Mouse (Mus musculus): Measurements from ENCODE around the gene Ptpn6. TPM values are rescaled to one million over a fixed set of nuclear protein-coding genes. Genes with fewer than 3 reads are reported as not detected.

Gene Ptpn6
- polyA plus RNA-seq, 1 experiment from 2014 or later, result 9.2 TPM

DNA sequence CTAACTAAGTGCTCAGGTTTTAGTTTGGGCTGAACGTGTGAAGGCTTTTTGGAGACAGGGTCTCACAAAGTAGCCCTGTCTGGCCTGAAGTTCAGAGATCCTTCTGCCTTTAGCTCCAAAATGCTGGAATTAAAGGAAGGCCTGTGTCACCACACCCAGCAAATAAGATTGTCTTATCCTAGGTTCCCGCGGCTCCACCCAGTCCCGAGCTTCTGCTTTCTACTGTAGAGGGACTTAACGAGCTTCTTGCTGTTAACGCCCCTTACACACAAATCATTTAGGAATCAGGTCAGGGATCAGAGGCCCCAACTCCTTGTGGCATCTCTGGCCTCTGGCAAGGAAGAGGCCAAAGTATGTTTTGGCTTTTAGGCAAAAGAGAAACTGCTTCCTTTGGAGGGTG lies 66.4 kb downstream of the Ptpn6 start:
- Histone ChIP-seq H3K27ac (no peak overlapping the region), H3K27me3 (no peaks in the 10 kb centered on the region), H3K36me3 (peaks cover 10% of the 10 kb centered on the region), H3K9ac (no peak overlapping the region), H3K4me3 (no peak overlapping the region), H3K4me1 (peaks cover 8% of the 10 kb centered on the region), H3K4me2 (no peak overlapping the region), H3K9me3 (no peaks in the 10 kb centered on the region)
- ATAC-seq (ENCODE audit: insufficient number of reproducible peaks, insufficient read depth, low FRiP score, low TSS enrichment, low read depth), result no peak
- 55% methylated on average over 6 of the region's 6 CpGs for WGBS

MicroRNA genes within 50 kb of the gene (microRNA counts, 519-probe panel; counts per million panel counts)
- 3,144 counts per million, percentile 73 among the panel's probes with 10 or more counts for microRNA mmu-miR-141
- microRNA mmu-miR-200c, result 4,308 counts per million, percentile 90 among the panel's probes with 10 or more counts

Small RNA genes lying within 50 kb of the gene (microRNA-seq; reads per million reads assigned to microRNA genes)
- gene Mir141, result 1,195 reads per million, percentile 78 among the genes with 10 or more reads in this experiment
- gene Mir200c, result 7,745 reads per million, percentile 93 among the genes with 10 or more reads in this experiment

Other genes with a start within 250 kb of the Ptpn6 start
- gene C1rl, start 245.6 kb downstream of the Ptpn6 start, polyA plus RNA-seq (2015; fragmentation: Nextera tagmentation; extraction: Ambion mirVana), result 0.72 and 0.94 TPM in 2 replicates
- gene C1ra, start 226.3 kb downstream of the Ptpn6 start, polyA plus RNA-seq (2015; fragmentation: Nextera tagmentation; extraction: Ambion mirVana), result 2.7 and 2.8 TPM in 2 replicates
- 1.7 and 3.6 TPM in 2 replicates for gene C1s1, start 196.4 kb downstream of the Ptpn6 start, polyA plus RNA-seq (2015; fragmentation: Nextera tagmentation; extraction: Ambion mirVana)
- gene C1rb, start 168.4 kb downstream of the Ptpn6 start, polyA plus RNA-seq (2015; fragmentation: Nextera tagmentation; extraction: Ambion mirVana), result not detected in 2 replicates
- gene C1s2, start 102.6 kb downstream of the Ptpn6 start, polyA plus RNA-seq (2015; fragmentation: Nextera tagmentation; extraction: Ambion mirVana), result not detected in 2 replicates
- gene Lpcat3, start 75.7 kb downstream of the Ptpn6 start, polyA plus RNA-seq (2015; fragmentation: Nextera tagmentation; extraction: Ambion mirVana), result 52.0 and 59.3 TPM in 2 replicates
- 199 and 214 TPM in 2 replicates for gene Emg1, start 26.5 kb downstream of the Ptpn6 start, polyA plus RNA-seq (2015; fragmentation: Nextera tagmentation; extraction: Ambion mirVana)
- 337 and 351 TPM in 2 replicates for gene Phb2, start 26.4 kb downstream of the Ptpn6 start, polyA plus RNA-seq (2015; fragmentation: Nextera tagmentation; extraction: Ambion mirVana)
- 487 and 605 TPM in 2 replicates for gene Grcc10, start 2.7 kb upstream of the Ptpn6 start, polyA plus RNA-seq (2015; fragmentation: Nextera tagmentation; extraction: Ambion mirVana)
- gene Gm45234, start 17.3 kb upstream of the Ptpn6 start, polyA plus RNA-seq (2015; fragmentation: Nextera tagmentation; extraction: Ambion mirVana), result 0.33 TPM in 1 of 2 replicates, not detected in the other
- 22.1 and 22.2 TPM in 2 replicates for gene Atn1, start 17.8 kb upstream of the Ptpn6 start, polyA plus RNA-seq (2015; fragmentation: Nextera tagmentation; extraction: Ambion mirVana)
- 10.7 and 10.9 TPM in 2 replicates for gene Eno2, start 31.0 kb upstream of the Ptpn6 start, polyA plus RNA-seq (2015; fragmentation: Nextera tagmentation; extraction: Ambion mirVana)
- 0.97 and 1.3 TPM in 2 replicates for gene Lrrc23, start 41.0 kb upstream of the Ptpn6 start, polyA plus RNA-seq (2015; fragmentation: Nextera tagmentation; extraction: Ambion mirVana)
- gene Spsb2, start 69.9 kb upstream of the Ptpn6 start, polyA plus RNA-seq (2015; fragmentation: Nextera tagmentation; extraction: Ambion mirVana), result 9.1 and 10.5 TPM in 2 replicates
- 710 and 723 TPM in 2 replicates for gene Tpi1, start 75.6 kb upstream of the Ptpn6 start, polyA plus RNA-seq (2015; fragmentation: Nextera tagmentation; extraction: Ambion mirVana)
- 149 and 163 TPM in 2 replicates for gene Usp5, start 90.8 kb upstream of the Ptpn6 start, polyA plus RNA-seq (2015; fragmentation: Nextera tagmentation; extraction: Ambion mirVana)
- gene Cdca3, start 90.8 kb upstream of the Ptpn6 start, polyA plus RNA-seq (2015; fragmentation: Nextera tagmentation; extraction: Ambion mirVana), result 142 and 184 TPM in 2 replicates
- gene Gnb3, start 101.6 kb upstream of the Ptpn6 start, polyA plus RNA-seq (2015; fragmentation: Nextera tagmentation; extraction: Ambion mirVana), result 0.25 and 0.52 TPM in 2 replicates
- 60.5 and 60.8 TPM in 2 replicates for gene P3h3, start 119.0 kb upstream of the Ptpn6 start, polyA plus RNA-seq (2015; fragmentation: Nextera tagmentation; extraction: Ambion mirVana)
- gene Gpr162, start 125.3 kb upstream of the Ptpn6 start, polyA plus RNA-seq (2015; fragmentation: Nextera tagmentation; extraction: Ambion mirVana), result 2.0 and 2.4 TPM in 2 replicates
- gene Cd4, start 149.5 kb upstream of the Ptpn6 start, polyA plus RNA-seq (2015; fragmentation: Nextera tagmentation; extraction: Ambion mirVana), result 0.37 TPM in 1 of 2 replicates, not detected in the other
- gene Lag3, start 173.0 kb upstream of the Ptpn6 start, polyA plus RNA-seq (2015; fragmentation: Nextera tagmentation; extraction: Ambion mirVana), result 2.9 and 3.7 TPM in 2 replicates
- gene Ptms, start 181.4 kb upstream of the Ptpn6 start, polyA plus RNA-seq (2015; fragmentation: Nextera tagmentation; extraction: Ambion mirVana), result 327 and 349 TPM in 2 replicates
- 342 and 360 TPM in 2 replicates for gene Mlf2, start 192.7 kb upstream of the Ptpn6 start, polyA plus RNA-seq (2015; fragmentation: Nextera tagmentation; extraction: Ambion mirVana)
- 124 and 138 TPM in 2 replicates for gene Cops7a, start 226.8 kb upstream of the Ptpn6 start, polyA plus RNA-seq (2015; fragmentation: Nextera tagmentation; extraction: Ambion mirVana)

Measured in embryonic facial prominence, embryonic 13.5 days (tissue).